Mouse (Mus musculus) G1E-ER4 (cell line): Measurements from ENCODE around the gene Tex264. TPM values are rescaled to one million over a fixed set of nuclear protein-coding genes. Genes with fewer than 3 reads are reported as not detected.

ENCODE experiments used
- GATA1 ChIP-seq: IDR thresholded peaks from one replicate; pipeline ENCODE4 v1.8.0; 2012; ENCODE audit warnings: low read length, inconsistent platforms
- polyA plus RNA-seq: library from polyadenylated mRNA; stranded (reverse); fragments of >175 nt; gene quantifications from 2 replicates; pipeline ENCODE4 v1.2.3, GENCODE M21; 2012

The Tex264 gene
- polyA plus RNA-seq, 1 experiment, result 52.5 TPM

DNA sequence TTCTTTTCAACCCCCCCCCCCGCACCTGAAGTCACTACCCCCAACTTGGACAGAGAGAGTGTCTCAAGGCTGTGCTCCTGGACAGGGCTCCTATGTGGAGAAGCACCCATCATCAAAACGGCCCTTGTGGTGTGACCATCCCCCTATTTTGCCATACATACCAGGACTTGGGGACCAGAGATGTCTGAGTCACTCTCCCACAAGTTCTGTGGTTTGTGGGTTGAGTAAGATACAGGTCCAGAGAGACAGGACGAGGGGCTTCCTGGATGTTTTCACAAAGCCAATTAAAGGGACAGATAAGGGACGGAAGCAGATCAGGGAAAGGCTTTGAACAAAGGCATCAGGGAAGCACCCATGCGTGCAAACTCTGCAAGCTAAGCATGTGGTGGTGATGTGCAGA lies 44.4 kb downstream of the Tex264 start:
- no peak for TF ChIP-seq GATA1

GRCm38 (mm10) chr9:106638154-106638553 lies 47.6 kb downstream of the Tex264 start:
- TF ChIP-seq GATA1, result no peak

DNA sequence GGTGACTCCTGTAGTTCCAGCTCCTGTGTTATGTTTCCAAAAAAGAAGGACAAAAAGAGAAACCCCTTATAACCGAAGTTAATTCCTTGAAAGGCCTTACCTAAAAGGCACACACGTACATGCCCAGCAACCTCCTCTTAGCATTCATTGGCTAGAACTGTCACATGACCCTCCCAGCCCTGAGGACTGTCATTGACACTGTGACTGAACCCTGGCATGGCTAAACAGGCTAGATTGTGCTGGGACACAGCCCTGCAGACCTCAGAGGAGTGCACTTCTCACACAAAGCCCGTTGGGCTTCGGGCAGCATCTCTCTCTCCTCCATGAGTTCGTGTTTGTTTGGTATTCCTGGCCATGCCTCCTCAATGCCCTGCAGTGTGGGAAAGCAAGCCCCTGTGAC lies 53.5 kb downstream of the Tex264 start:
- TF ChIP-seq GATA1, result no peak

DNA sequence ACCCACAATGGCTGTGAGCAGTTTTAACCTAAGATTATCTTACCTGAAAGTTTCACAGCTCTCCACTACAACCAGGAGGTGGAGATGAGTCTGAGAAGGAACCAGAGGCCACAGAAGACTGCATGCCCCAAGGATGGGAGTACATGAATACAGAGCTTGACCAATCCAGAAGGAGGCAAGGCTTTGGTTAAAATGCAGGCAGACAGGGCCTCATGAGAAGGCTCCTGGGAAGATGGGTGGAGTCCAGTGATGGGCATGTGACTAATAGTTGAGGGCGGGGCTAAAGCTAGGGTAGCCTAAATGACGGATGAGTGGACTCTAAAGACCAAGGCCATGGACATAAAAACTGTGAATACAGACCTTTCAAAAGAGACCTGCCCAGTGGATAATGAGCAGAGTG lies 59.4 kb downstream of the Tex264 start, which contains the start of gene Iqcf6:
Gene Iqcf6, plus strand, starts transcription at position 301 of the 400 bp plus-strand sequence.
- TF ChIP-seq GATA1, result no peak

DNA sequence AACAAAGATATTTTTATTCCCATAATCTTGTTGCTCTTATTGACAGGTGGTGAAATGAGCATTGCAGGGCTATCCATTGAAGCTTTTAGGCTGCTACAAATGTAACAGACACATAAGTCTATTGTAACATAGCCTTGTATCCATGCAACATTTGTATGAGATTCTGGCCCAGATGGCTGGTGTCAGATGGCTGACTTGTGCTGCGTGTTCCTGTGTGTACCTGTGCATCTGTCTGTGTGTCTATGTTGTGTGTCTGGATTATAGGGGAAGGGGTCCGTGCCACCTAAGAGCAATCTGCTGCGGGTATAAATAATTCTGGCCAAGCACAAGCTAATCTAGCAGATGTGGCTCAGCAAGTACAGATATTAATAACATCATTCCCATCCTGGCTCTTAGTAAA lies 68.2 kb downstream of the Tex264 start:
- TF ChIP-seq GATA1, result no peak

DNA sequence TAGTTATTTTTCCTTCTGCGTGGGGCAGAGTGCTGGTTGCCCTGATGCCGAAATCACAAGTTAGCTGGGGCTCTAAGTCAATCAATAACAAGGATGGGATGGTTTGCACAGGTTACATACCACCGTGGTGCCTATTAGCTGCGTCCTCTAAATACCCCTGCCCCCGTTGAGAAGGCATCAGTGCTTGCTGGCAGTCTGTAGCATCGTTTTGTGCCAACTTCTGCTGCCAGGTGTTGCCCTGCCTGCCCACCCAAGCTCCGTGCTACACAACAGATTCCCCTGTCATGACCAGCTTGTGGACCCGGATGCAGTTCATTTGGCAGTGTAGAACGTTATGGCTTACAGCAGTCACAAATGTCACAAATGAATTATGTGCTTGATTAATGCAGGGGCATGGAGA lies 69.4 kb downstream of the Tex264 start:
- TF ChIP-seq GATA1, result no peak

GRCm38 (mm10) chr9:106614616-106615015 lies 71.1 kb downstream of the Tex264 start:
- no peak for TF ChIP-seq GATA1

DNA sequence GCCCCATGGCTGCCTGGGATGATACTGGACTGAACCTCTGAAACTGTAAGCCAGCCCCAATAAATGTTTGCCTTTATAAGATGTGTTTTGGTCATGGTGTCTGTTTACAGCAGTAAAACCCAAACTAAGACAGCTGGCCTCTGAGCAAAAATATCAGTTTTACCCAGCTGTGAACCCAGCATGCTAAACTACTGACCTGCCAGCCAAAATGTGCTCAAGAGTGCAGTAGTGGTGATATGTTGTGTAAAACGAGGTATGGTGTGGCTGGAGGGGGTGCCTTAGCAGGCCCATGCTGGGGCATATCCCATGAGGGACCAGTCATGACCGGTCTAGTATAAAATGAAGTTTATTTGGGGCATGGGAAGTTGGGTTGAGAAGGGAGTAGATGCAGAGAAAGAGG lies 71.8 kb downstream of the Tex264 start:
- no peak for TF ChIP-seq GATA1

GRCm38 (mm10) chr9:106610727-106611126 lies 75.0 kb downstream of the Tex264 start:
- no peak for TF ChIP-seq GATA1

Other genes with a start within 250 kb of the Tex264 start
- gene Acy1, start 247.6 kb downstream of the Tex264 start, polyA plus RNA-seq, result 15.0 and 24.3 TPM in 2 replicates
- gene Abhd14b, start 238.5 kb downstream of the Tex264 start, polyA plus RNA-seq, result 1.1 and 1.5 TPM in 2 replicates
- gene Abhd14a, start 238.2 kb downstream of the Tex264 start, polyA plus RNA-seq, result 13.6 and 24.5 TPM in 2 replicates
- 17.6 and 22.6 TPM in 2 replicates for gene Pcbp4, start 232.6 kb downstream of the Tex264 start, polyA plus RNA-seq
- gene Gpr62, start 220.0 kb downstream of the Tex264 start, polyA plus RNA-seq, result not detected in 2 replicates
- gene Rrp9, start 210.0 kb downstream of the Tex264 start, polyA plus RNA-seq, result 440 and 496 TPM in 2 replicates
- gene Parp3, start 209.0 kb downstream of the Tex264 start, polyA plus RNA-seq, result 1.2 and 1.3 TPM in 2 replicates
- not detected in 2 replicates for gene Iqcf1, start 186.0 kb downstream of the Tex264 start, polyA plus RNA-seq
- gene Iqcf5, start 171.4 kb downstream of the Tex264 start, polyA plus RNA-seq, result not detected in 2 replicates
- gene Iqcf3, start 124.3 kb downstream of the Tex264 start, polyA plus RNA-seq, result not detected in 2 replicates
- gene Iqcf4, start 114.9 kb downstream of the Tex264 start, polyA plus RNA-seq, result not detected in 2 replicates
- not detected in 2 replicates for gene Iqcf6, start 59.3 kb downstream of the Tex264 start, polyA plus RNA-seq
- gene Grm2, start 29.8 kb downstream of the Tex264 start, polyA plus RNA-seq, result not detected in 2 replicates
- gene Rad54l2, start 103.3 kb upstream of the Tex264 start, polyA plus RNA-seq, result 8.1 and 8.5 TPM in 2 replicates
- gene Dcaf1, start 135.9 kb upstream of the Tex264 start, polyA plus RNA-seq, result 5.1 and 6.9 TPM in 2 replicates
- gene Rbm15b, start 201.5 kb upstream of the Tex264 start, polyA plus RNA-seq, result 23.7 and 38.9 TPM in 2 replicates
- 99.2 and 161 TPM in 2 replicates for gene Manf, start 206.1 kb upstream of the Tex264 start, polyA plus RNA-seq